Mouse (Mus musculus): ENCODE measurements around the gene Mr1. TPM values are rescaled to one million over a fixed set of nuclear protein-coding genes. Genes with fewer than 3 reads are reported as not detected.
A peak's percentile ranks its signal among the peaks of the same experiment; 100 is the strongest.

The Mr1 gene
- total RNA-seq, 1 experiment from 2014 or later, result 18.3 TPM

DNA sequence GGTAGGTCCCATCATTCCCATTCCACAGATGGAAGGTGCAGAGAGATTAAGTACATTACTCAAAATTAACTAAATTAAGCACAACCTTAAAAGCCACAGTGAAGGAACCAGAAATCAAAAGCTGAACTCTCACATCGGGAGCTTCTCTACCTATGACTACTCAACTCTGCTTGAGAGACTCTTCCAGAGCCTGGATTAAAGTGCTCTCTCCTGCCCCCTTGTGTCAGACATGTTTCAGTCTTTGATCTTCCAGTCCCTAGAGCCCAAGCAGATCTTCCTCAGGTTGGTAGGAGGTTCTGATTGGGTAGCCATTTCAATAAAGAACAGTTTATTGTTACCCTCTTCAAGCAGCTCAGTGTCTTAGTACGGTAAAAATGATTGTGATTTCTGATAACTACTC is 6.5 kb downstream of the Mr1 start:
- peak; percentile 80 for ATAC-seq (replicated peaks; ENCODE audit: insufficient number of reproducible peaks, low FRiP score, low TSS enrichment, poor library complexity, severe bottlenecking)

GRCm38 (mm10) chr1:155138795-155139194 is 7.8 kb downstream of the Mr1 start:
- ATAC-seq (replicated peaks; ENCODE audit: insufficient number of reproducible peaks, low FRiP score, low TSS enrichment, poor library complexity, severe bottlenecking), result no peak; the same call in 1 of the 2 replicates

- no peak for ATAC-seq (replicated peaks; ENCODE audit: insufficient number of reproducible peaks, low FRiP score, low TSS enrichment, poor library complexity, severe bottlenecking)
These were observed 11.7 kb downstream of the Mr1 start for GRCm38 (mm10) chr1:155134866-155135265.

DNA sequence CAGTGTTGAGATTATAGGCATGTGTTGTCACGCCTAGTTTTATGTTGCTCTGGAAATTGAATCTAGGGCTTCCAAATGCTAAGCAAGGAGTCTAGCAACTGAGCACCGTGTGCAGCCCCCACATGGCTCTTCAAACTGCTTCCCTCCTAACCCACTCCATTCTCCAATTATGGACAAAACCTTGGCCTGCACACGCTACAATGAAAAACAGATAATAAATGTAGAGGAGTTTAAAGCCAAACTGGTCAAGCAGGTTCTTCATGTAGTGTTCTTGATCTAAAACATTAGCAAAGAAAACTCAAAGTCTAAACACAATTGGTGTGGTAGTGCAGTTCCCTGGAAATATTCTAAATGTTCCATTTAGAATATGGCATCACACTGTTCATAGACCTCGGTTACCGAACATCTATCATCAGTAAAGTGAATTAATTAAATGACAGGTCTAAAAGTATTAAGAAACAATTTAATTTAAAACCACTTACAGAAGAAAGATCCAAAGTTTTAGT is 19.1 kb downstream of the Mr1 start:
- no peak for ATAC-seq (replicated peaks; ENCODE audit: insufficient number of reproducible peaks, low FRiP score, low TSS enrichment, poor library complexity, severe bottlenecking)

- ATAC-seq (replicated peaks; ENCODE audit: insufficient number of reproducible peaks, low FRiP score, low TSS enrichment, poor library complexity, severe bottlenecking), result no peak
These were observed 19.9 kb downstream of the Mr1 start for GRCm38 (mm10) chr1:155126716-155127115.

GRCm38 (mm10) chr1:155124397-155124796 is 22.2 kb downstream of the Mr1 start:
- ATAC-seq (replicated peaks; ENCODE audit: insufficient number of reproducible peaks, low FRiP score, low TSS enrichment, poor library complexity, severe bottlenecking), result no peak

- no peak for ATAC-seq (replicated peaks; ENCODE audit: insufficient number of reproducible peaks, low FRiP score, low TSS enrichment, poor library complexity, severe bottlenecking)
These were observed 24.4 kb downstream of the Mr1 start for GRCm38 (mm10) chr1:155121977-155122939.

DNA sequence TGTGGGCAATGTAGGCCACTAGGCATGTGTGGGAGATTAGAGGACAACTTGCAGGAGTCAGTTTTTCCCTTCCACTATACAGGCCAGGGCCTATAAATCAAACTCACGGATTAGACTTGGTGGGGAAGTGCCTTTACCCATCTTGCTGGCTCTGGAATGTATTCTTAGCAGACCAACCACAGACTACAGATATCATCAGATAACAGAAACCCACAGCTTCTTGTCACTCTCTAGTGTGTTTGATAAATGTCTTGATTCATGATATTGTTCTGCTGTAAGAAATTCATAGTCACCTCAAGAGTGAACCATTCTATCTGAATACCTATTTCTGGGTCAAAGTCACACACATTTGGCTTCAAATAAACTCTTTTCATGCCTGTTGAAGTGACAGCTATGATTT is 26.9 kb downstream of the Mr1 start:
- no peak for ATAC-seq (replicated peaks; ENCODE audit: insufficient number of reproducible peaks, low FRiP score, low TSS enrichment, poor library complexity, severe bottlenecking)

DNA sequence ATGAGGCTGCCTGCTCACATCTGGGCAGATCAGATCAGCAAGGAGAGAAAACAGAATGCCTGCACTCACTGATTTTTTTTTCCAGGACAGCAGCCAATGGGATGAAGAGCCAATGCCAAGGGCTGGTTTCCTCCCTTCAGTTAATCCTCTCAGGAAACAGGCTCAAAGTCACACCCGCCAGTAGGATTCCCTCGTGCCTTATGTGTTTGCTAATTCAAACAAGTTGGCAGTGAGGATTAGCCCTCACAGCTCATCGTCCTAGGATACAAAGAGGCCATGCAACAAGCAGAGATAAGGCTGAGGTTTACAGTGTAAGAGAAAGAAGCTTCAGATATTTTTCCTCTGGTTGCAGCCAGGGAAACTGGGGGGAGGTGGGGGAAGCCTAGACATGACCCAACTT is 32.7 kb downstream of the Mr1 start:
- ATAC-seq (replicated peaks; ENCODE audit: insufficient number of reproducible peaks, low FRiP score, low TSS enrichment, poor library complexity, severe bottlenecking), result no peak

DNA sequence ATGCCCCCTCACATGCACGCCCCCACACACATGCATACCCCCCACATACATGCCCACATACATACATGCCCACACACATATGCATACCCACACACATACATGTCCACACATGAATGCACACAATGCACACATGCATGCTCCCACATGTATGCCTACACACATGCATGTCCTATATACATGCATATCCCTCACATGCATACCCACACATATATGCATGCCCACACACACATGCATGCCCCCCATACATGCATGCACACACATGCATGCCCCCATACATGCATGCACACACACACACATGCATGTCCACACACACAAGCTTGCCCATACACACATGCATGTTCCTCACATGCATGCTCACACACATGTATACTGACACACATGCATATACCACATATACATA is 33.7 kb downstream of the Mr1 start:
- no peak for ATAC-seq (replicated peaks; ENCODE audit: insufficient number of reproducible peaks, low FRiP score, low TSS enrichment, poor library complexity, severe bottlenecking)

DNA sequence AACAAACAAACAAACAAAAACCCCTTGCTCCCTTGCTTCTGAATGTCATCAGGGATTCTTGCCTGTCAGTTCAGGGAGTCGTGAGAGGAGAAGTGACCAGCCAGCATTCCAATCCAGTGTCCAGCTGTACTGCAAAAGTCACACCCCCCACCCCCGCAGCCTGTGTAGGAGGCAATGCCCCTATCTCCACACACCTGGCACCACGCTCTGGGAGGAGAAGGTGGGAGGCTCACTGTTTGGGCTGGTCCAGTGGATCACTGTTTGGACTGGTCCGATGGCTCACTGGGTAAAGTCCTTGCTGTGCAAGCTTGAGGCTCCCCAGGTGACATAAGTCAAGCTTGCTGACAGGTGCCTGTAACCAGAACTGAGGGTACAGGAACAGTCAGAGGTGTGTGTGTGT is 34.5 kb downstream of the Mr1 start:
- ATAC-seq (replicated peaks; ENCODE audit: insufficient number of reproducible peaks, low FRiP score, low TSS enrichment, poor library complexity, severe bottlenecking), result no peak

DNA sequence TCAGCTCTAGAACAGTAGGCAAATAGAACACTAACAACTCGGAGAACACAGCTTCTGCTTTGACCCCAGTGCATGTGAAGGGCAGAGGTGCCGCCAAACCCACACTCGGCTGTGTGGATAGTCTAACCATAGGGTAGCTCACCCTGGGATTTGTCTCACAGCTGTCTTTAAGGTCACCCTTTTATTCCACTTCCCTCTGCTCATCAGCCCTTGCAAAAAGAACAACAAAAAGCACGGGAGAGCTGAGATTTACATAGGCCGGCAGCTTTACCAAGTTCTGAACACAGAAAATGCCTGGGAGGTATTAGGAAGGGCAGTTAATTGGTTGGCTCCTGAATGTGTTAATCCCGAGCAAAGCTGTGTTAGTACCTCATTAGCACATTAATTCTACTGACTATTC is 35.1 kb downstream of the Mr1 start:
- ATAC-seq (replicated peaks; ENCODE audit: insufficient number of reproducible peaks, low FRiP score, low TSS enrichment, poor library complexity, severe bottlenecking), result no peak

DNA sequence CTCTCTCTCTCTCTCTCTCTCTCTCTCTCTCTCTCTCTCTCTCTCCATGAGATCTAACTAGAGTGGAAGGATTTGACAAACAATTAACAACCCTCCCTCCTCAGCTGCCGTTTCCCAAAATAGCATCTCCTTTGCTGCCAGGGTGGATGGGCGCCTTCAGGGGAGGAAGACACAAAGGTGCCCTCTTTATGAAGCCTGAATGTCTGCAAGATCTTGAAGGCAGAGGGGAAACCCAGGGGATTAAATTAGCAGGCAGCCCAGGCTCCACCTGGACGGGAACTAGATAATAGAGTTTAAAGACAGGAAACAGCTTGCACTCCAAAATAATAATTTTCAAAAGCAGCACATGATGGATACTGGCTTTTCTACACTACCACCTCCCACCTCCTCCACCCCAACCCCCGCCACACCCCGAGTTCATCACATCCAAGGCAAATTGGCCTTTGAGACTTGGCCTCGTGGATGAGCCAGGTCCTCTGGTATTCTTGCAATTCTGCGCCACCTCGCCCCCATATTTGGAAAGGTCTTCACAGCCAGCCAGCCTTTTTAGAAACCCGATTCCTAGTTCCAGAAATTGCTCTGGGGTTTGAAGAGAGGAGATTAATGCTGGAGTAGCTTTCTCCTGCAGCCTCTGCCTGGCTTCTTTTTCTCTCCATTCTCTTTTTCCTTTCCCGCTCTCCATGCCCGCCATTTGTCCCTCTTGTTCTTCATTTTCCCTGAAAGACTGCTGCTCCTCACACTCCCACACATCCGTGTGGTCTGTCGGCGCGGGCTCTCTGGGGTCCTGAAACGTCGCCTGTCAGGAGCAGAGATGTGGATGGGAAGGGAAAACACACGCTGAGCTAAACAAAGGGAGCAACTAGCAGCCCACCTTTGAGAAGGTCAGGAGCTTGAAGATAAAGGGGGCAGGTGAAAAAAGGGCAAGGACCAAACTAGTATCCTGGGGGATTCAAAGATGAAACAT is 36.9 kb downstream of the Mr1 start:
- ATAC-seq (replicated peaks; ENCODE audit: insufficient number of reproducible peaks, low FRiP score, low TSS enrichment, poor library complexity, severe bottlenecking), result no peak

- no peak for ATAC-seq (replicated peaks; ENCODE audit: insufficient number of reproducible peaks, low FRiP score, low TSS enrichment, poor library complexity, severe bottlenecking)
These were observed 38.2 kb downstream of the Mr1 start for GRCm38 (mm10) chr1:155108412-155108811.

GRCm38 (mm10) chr1:155107843-155108242 is 38.8 kb downstream of the Mr1 start:
- no peak for ATAC-seq (replicated peaks; ENCODE audit: insufficient number of reproducible peaks, low FRiP score, low TSS enrichment, poor library complexity, severe bottlenecking)

GRCm38 (mm10) chr1:155106310-155106709 is 40.3 kb downstream of the Mr1 start:
- no peak for ATAC-seq (replicated peaks; ENCODE audit: insufficient number of reproducible peaks, low FRiP score, low TSS enrichment, poor library complexity, severe bottlenecking)

- ATAC-seq (replicated peaks; ENCODE audit: insufficient number of reproducible peaks, low FRiP score, low TSS enrichment, poor library complexity, severe bottlenecking), result no peak
These were observed 42.6 kb downstream of the Mr1 start for GRCm38 (mm10) chr1:155103991-155104390.

GRCm38 (mm10) chr1:155102631-155103030 is 44.0 kb downstream of the Mr1 start:
- no peak for ATAC-seq (replicated peaks; ENCODE audit: insufficient number of reproducible peaks, low FRiP score, low TSS enrichment, poor library complexity, severe bottlenecking)

DNA sequence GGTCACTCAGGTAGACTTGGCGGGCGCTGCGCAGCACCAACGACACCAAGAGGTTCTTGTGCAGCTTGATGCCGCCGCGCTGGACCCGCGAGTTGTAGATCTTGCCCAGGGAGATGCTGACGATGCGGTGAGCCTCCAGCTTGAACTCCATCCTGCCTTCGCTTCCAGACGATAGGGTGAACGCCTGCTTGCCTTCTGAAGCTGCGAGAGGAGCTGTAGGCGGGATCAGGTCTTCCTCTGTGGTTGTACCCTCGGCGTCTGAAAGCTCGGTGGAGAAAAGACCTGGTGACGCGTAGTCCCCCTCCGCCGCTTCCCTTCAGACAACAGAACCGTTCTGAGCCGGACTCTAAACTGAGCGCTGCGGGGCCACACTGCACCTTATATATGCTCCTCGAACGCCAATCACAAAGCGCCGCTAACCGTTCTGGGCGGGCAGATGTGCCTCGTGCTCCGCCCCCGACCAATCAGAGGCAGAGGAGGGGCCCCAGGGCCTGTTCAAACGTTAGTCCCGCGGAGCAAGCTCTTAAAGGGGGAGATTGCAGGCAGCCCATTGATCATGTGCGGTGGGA is 47.2 kb downstream of the Mr1 start, which contains the start of gene Ier5:
Gene Ier5 (minus strand): TSS at position 357 of the 569 bp plus-strand sequence.
- peak; percentile 90 for ATAC-seq (replicated peaks; ENCODE audit: insufficient number of reproducible peaks, low FRiP score, low TSS enrichment, poor library complexity, severe bottlenecking)

Measured in monocyte, adult 5-6 weeks (primary cell).